Mouse (Mus musculus): ENCODE measurements around the gene Ncbp2.
"Not testable (repeated sequence)": the region's sequence is repeated elsewhere in the genome, so short reads cannot be mapped to it uniquely, and the experiment has no call there.

Ncbp2 gene

DNA sequence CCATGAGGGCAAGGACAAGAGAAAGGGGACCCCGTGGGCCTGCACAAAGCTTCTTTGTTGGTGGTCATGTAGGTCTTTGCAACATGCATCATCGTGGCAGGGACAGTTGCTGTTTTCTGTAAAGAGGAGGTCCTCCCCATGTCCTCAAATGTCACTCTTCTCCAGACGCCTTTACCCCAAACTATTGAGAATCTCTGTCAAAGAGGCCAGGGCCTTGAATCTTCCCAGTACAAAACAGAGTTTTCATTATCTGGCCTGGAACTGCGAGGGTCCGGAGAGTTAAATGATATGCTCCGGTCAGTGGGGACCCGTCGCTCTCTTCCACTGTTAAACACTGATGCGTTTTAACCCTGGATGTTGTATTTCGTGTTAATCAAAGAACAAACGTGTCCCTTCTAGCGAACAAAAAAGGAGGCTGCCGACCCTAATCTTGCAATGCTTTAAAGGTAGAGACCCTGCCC, 13.7 kb upstream of the Ncbp2 start:
- DNase-seq (ENCODE audit: low spot score in 2 of 2), result peak in 1 of 2 experiments; percentile 21

DNA sequence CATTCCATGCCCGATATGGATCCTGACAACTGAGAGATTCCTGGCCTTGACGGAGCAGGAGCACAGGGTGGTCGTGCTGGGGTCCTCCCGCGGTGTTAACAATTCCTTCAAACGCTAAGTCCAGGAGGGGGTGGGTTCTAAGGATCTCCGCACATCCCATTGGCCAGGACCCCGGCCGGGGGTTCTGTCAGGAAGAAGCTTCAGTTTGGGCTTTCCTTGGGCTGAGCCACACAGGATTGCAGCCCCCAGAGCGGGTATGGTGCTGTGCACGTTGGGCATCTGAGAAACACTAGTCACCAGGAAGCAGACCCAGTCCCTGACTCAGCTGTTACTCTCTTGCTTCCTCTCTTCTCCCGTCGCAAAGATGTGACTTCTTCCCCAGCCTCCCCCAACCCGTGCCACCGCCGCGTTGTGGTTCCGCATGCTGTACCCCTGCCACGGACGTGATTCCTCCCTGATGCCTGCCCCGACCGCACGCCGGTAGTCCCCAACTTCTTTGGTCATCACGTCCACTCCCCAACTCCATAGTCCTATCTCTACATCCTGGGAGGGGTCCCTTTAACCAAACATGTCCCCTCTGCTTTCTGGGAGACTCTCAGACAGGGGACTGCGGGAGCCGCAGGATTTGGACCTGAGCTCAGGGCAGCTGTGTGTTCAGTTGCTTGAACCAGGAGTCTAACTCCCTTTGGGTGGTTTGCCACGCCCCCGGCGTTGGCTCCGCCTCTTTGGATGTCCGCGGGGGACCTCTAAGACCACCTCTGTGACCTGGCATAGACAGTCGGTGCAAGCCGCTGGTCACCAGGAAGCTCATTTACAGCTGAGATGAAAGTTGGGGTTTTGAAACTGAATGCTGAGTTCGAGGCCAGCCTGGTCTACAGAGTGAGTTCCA, 13.0 kb upstream of the Ncbp2 start:
- DNase-seq (ENCODE audit: low spot score in 2 of 2), result peak in 1 of 2 experiments; percentile 27

DNA sequence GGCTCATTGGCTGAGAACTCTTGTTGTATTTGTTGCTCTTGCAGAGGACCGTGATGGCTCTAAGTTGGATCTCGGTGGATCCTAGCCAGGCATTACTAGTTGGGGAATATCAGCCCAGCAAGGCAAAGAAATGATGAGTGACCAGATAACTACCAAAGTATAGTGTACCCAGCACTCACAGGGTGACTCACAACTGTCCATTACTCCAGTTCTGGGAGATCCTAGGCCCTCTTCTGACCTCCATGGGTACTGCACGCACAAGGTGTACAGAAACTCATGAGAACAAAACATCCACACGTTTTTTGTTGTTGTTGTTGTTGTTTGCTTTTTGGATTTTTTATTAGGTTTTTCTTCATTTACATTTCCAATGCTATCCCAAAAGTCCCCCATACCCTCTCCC, 11.7 kb upstream of the Ncbp2 start:
- no peak for DNase-seq (ENCODE audit: low spot score in 2 of 2)

DNA sequence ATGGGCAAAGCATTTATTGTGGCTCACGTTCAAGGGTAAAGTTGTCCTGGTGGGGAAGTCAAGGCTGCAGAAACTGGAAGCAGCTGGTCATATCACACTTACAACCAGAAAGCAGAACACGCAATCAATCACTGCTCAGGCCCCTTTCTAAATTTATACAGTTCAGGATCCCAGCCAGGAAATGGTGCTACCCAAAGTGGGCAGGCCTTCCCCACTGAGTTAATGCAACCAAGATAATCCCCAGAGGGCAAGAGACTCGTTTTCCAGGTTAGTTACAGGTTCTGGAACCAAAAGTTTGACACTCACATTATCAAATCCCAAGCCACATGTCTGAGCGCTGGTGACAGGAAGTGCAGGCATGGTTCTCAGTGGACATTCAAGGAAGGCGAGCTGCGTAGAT, 9.5 kb upstream of the Ncbp2 start:
- DNase-seq (ENCODE audit: low spot score in 2 of 2), result no peak

DNA sequence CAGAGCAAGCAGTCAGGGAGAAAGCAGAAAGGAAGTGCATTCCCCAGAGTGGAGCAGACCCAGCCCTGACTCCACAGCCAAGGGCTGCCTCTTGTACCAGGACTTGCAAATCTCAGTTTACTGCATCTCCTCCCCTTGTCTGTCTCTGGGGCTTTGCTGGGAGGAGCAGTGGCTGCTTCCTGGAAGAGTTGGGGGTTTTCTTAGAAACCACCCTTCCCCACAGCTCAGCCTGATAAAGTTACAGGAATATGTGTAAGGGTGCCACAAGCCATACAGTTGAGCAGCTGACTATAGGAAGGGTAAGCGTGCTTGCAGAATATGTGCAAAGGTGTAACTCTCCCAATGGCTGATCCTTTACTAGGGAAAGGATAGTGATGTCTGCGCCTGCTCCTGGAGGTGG, 7.7 kb upstream of the Ncbp2 start:
- DNase-seq (ENCODE audit: low spot score in 2 of 2), result no peak

DNA sequence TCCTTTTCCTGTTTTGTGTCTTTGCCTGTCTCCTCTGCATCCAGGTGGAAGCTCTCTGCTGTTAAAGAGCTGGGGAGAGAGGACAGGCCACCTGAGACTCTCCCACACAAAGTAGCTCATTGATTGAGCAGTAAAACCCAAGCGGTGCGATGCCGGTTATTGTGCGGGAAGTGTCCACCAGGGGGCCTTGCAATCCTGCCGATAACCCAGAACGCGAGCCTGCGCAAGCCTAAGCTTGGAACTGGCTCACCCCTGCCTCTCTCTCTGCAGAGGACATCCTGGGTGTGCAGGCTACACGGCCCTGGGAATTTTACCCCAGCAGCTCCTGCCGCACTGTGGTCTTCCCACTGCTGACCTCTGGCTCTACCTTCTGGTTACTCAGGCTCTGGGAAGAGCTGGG, 4.3 kb upstream of the Ncbp2 start:
- DNase-seq (ENCODE audit: low spot score in 2 of 2), result peak; percentile 71 to 78

DNA sequence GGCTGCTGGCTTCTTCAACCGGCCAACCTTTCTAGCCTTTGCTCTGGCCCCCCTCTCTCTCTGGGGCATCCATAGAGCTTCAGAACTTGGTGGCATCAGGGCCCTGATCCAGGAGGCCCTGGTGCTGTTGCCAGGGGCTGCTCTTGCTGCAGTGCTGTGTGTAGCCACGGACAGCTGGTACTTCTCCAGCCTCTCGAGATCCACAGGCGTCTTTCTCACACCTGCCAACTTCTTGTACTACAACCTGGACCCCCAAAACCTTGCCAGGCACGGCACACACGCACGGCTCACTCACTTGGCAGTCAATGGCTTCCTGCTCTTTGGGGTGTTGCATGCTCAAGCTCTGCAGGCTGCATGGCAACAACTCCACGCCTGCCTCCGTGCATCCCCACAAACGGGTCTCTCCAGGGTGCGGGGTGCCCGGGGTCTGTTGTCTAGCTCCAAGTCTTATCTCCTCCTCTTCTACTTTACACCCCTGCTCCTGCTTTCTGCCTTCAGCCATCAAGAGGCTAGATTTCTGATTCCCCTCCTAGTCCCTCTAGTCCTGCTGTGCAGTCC, 3.5 kb upstream of the Ncbp2 start:
- DNase-seq (ENCODE audit: low spot score in 2 of 2), result peak in 1 of 2 experiments; percentile 21

DNA sequence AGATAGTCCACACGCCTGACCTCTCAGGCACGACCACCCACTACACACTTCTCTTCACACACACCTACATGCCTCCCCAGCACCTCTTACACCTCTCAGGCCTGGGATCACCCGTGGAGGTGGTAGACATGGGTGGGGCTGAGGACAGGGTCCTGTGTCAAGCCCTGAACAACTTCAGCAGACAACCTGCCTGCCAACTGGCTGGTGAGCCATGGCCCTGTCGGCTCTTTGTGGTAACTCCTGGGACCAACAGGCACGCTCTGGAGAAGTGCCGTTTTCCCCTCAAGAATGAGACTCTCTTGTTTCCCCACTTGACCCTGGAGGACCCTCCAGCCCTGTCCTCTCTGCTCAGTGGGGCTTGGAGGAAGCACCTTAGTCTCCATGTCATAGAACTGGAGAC, 2.9 kb upstream of the Ncbp2 start:
- DNase-seq (ENCODE audit: low spot score in 2 of 2), result no peak

DNA sequence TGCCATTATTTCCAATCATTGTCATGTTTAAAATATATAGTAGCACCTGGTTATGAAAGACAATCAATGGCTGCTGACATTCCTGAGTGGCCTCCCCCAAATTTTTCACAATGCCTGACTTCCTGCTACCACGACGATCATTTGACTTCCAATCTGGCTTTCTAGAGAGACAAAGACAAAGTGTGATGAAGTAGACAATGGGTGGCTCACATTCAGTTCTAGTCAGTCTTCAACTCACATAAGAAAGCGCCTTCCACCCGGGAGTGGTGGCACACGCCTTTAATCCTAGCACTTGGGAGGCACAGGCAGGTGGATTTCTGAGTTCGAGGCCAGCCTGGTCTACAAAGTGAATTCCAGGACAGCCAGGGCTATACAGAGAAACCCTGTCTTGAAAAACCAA, 2.3 kb upstream of the Ncbp2 start:
- DNase-seq (ENCODE audit: low spot score in 2 of 2), result not testable (repeated sequence)

DNA sequence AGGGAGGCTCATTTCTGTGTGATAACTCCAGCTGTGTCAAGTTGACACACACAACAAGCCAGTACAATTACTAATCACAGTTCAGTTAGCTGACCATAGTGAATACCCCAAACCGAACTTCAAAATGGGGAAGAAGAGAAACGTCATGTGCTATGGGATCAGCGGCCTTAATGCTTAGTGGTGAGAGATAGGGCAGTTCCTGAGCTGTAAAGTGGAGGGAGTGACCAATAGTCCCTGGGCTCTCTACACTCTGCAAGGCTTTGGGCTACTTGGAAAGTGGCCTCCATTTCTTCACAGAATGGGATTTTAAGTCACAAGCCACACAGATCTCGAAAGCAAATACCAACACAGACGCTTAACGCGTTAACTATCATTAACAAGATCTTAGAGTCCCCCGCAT, 980 bp upstream of the Ncbp2 start:
- no peak for DNase-seq (ENCODE audit: low spot score in 2 of 2)

DNA sequence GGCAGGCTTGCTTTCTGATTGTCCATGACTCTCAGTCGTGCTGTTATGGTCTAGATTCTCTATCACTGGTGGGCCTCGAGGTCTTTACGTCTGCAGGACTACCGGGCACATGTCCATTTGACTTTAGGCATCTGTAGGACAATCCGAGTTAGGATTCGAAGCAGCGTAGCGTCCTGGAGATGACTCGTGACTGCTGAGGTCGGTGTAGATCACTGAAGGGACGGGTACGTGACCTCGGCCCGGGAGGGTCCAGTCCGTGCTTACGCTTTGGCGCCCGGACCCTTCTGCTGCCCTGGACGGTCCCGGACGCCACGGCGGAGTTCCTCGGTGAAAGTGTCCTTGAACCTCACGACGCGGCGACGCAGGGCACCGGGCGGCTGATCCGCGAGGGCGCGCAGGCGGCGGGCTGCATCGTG, 404 bp upstream of the Ncbp2 start:
- peak in 1 of 2 experiments; percentile 24 for DNase-seq (ENCODE audit: low spot score in 2 of 2)

DNA sequence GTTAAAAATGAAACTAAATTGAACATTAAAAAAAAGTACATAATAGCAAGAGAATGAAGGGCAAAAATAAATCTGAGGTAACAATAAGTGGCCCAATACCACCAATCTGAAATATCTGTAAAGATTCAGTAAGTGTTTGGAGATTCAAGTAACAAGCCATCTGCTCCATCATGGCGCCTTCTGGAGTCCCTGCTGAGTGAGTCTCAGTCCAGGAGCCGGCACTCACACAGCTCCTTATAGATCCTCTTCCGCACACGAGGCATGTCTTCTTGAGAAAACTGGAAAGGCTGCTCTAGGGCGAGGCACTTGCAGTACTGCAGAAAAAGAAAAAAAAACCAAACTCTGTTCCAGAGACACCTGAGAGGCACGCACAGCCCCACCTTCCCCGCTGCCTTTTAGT, 14.9 kb downstream of the Ncbp2 start:
- no peak for DNase-seq (ENCODE audit: low spot score in 2 of 2)

DNA sequence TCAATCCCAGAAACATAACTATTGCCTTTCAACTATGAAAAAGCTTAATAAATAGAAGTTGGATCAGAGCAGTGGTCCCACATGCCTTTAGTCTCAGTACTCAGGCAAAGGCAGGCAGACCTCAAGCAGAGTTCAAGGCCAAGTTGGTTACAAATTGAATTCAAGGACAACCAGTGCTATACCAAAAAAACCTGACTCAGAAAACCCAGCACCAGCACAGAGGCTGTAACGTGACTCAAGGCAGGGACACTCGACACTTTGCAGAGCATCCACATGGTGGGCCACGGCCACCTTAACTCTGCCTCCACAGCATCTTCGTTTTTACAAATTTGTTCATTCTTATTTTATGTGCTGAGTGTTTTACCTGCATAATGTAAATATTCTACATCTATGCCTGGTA, 26.9 kb downstream of the Ncbp2 start:
- no peak for DNase-seq (ENCODE audit: low spot score in 2 of 2)

DNA sequence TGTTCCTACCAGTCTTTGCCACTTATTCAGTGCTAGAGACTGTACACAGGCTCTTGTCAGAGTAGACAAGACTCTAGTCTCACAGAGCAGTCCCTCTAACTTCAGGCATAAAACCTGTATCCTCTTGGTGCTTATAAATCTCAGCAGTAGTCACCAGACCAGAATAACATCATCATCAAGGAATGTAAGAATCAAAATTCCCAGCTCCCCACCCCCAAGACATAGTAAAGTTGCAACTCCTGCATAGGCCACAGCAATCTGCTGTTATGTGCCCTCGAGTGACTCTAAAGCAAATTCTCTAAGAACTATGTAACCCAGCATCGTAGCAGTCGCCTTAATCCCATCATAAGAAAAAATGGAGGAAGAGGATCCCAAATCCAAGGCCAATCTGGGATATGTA, 31.2 kb downstream of the Ncbp2 start:
- no peak for DNase-seq (ENCODE audit: low spot score in 2 of 2)

DNA sequence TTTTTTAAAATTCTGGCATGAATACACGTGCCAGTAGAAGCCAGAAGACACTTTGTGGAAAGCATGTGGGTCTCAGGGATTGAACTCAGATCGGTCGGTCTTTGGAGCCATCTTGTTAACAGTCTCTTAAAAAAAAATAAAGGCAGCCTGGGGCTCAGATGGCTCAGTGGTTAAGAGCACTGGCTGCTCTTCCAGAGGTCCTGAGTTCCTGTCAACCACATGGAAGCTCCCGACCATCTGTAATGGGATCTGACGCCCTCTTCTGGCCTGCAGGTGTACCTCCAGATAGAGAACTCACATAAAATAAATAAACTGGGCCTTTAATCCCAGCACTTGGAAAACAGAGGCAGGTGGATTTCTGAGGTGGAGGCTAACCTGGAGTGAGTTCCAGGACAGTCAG, 32.6 kb downstream of the Ncbp2 start:
- DNase-seq (ENCODE audit: low spot score in 2 of 2), result no peak

DNA sequence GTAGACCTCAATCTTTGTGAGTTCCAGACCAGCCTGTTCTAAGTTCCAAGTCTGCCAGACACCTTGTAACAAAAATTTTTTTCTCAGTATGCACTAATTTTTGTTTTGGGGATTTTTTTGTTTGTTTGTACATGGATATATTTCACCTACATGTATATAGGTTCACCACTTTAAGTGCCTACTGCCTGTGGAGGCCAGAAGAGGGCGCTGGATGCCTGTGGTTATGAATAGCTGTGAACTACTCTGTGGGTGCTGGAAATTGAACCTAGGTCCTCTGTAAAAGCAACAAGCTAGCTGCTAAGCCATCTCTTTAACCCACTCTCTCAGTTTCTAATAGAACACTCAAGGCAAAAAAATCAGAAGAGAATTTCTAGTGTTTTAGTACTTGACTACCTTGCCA, 43.7 kb downstream of the Ncbp2 start:
- DNase-seq (ENCODE audit: low spot score in 2 of 2), result no peak

DNA sequence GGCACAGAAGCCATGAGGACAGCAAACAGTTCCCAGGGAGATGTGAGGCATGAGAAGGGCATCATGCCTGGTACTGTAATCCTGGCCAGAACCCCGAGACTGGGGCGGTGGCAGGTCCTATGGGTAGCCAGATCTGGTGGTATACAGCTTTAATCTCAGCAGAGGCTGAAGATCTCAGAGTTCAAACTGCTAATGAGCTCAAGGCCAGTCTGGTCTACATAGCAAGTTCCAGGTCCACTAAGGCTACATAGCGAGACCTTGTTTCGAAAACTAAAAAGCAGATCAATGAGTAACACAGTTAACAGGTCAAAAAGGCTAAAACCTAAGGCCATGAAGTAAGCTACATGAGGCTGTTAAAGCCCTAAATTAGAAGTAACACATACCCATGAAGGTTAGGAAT, 44.9 kb downstream of the Ncbp2 start:
- no peak for DNase-seq (ENCODE audit: low spot score in 2 of 2)

DNA sequence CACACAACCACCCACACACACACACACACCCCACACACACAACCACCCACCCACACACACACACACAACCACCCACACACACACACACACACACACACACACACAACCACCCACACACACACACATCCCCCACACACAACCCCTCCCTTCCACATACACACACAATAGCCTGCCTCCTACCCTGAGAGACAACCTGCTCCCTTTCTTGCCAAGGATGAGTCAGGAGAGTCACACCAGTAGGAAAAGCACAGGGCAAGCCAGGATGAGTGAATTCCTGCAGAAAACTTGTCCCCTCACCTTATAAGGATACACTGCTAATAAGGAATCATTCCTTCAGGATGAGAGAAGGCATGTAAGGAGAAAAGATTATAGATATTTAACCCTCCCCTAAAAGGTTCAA, 45.6 kb downstream of the Ncbp2 start:
- DNase-seq (ENCODE audit: low spot score in 2 of 2), result no peak

DNA sequence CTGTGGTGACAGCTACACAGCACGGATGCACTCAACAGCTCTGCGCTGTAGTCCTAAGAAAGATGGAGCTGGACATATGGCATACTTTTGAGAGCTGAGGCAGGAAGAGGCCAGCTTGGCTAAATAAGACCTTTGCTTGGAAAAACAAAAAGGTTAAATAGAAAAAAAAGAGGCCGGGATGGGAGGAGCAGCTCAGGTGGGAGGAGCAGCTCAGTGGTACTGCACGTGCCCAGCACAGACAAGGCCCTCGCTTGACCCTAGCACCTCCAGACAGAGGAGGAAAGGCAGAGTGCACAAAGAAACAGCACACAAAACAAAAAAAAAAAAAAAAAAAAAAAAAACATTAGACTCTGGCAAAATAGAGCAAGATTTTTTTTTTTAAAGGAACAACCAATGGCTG, 48.1 kb downstream of the Ncbp2 start:
- no peak for DNase-seq (ENCODE audit: low spot score in 2 of 2)

DNA sequence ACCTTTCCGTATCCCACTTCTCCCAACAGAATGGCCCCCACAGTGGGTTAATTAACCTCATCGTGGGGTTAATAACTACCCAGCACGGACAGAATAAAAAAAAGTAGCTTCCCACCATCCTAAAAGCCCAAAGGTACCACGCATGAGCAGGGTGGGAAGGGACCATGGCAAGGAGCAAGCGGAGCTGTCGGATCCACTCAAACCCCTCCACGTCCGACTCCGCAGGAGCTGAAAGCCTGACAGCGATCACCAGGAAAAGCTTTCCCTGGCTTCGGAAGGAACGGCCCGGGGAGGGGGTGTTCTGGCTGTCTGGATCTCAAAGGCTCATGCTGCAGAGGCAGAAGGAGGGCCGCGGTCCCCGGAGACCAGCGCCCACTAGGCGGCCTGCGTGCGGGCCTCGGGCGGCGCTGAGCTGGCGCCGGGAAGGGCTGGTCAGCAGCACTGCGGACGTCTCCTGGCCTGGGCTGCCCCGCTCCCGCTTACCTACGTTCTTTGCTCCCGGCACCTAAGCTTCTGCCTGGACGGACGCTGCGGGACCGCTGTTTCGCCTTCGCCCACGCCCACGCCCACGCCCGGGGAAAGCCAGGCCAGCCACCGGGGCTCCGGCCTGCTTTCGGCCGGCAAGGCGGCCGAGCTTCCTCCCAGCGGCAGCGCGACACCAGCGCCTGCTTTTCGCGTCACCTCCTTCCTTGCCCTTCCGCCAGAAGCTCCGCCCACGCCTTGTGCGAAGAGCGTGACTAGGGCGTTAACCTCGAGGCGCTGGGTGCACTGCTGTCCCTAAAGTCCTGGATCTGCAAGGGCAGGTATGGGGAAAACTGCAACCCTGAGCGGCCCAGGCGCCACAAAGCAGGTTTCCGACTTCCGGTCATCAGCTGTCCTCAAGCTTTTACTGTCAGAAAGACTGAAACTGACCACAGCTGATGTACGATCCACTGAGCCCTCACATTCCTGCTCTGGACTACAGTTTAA, 54.5 kb downstream of the Ncbp2 start, which contains the start of gene Senp5:
Senp5 (minus strand) TSS at position 779 of the 969 bp plus-strand sequence.
- DNase-seq (ENCODE audit: low spot score in 2 of 2), result peak; percentile 73 to 80

DNA sequence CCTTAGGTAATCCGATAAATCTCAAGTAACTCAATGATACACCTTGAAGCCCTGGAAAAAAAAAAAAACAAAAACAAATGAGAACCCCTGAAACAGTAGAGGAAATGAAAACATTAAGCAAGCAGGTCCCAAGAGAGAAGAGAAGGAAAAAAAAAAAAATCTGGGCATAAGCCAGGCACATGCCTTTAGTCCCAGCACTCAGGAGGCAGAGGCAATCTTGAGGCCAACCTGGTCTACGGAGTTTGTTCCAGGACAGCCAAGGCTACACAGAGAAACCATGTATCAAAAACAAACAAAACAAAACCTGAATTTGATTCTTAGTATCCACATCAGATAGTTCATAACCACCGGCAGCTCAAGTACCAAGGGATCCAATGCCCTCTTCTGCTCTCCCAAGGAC, 56.4 kb downstream of the Ncbp2 start:
- DNase-seq (ENCODE audit: low spot score in 2 of 2), result no peak
